8 mouse cellular contexts compared by ENCODE assay signal in genomic region chr7:45134544-45135026, GRCm38 (mm10). TPM values are rescaled to one million over a fixed set of nuclear protein-coding genes. Genes with fewer than 3 reads are reported as not detected.
DNase-seq lines count a peak whose midpoint lies in the region; ATAC-seq lines count a peak whose summit lies in the region.

No protein-coding gene starts in this region.

- DNase-seq in kidney, adult 9 months, result peak; percentile 14
- DNase-seq in kidney, adult 8-10 months, result no peak
- peak; percentile 98 for DNase-seq in R1 (ENCODE audit: low read depth, low spot score)
- peak; percentile 48 for DNase-seq in heart, postnatal 4 days
- DNase-seq in left cerebral cortex, adult 11 months (ENCODE audit: low spot score), result no peak
- no peak for DNase-seq in right cerebral cortex, postnatal 14 days
- no peak for DNase-seq in cerebellum, adult 11 months

- ATAC-seq in megakaryocyte, adult 5-6 weeks (ENCODE audit: poor library complexity, severe bottlenecking), result peak; percentile 21; the same call in 1 of the 2 replicates

RNA-seq across cellular contexts. Expression of gene Gm45713, which starts 1.4 kb away (rescaled TPM):
- not detected for total RNA-seq in heart, postnatal 4 days (2021)
- total RNA-seq in megakaryocyte, adult 5-6 weeks (2015), result not detected in 2 replicates
- total RNA-seq in megakaryocyte, adult 5-6 weeks (2017), result not detected in 2 replicates

RNA-seq across cellular contexts. Expression of gene Flt3l, which starts 1.6 kb away (rescaled TPM):
- 1 to 10 TPM; 1.5 to 2.1 TPM for total RNA-seq in heart, postnatal 4 days (2021)
- total RNA-seq in megakaryocyte, adult 5-6 weeks (2015), result 22.7 and 29.0 TPM in 2 replicates
- total RNA-seq in megakaryocyte, adult 5-6 weeks (2017), result 17.4 and 17.6 TPM in 2 replicates

RNA-seq across cellular contexts. Expression of gene Rpl13a, which starts 6.0 kb away (rescaled TPM):
- total RNA-seq in heart, postnatal 4 days (2021), result 1,000 to 10,000 TPM; 1,039 to 1,207 TPM
- 1,652 and 1,953 TPM in 2 replicates for total RNA-seq in megakaryocyte, adult 5-6 weeks (2015)
- 2,014 and 2,240 TPM in 2 replicates for total RNA-seq in megakaryocyte, adult 5-6 weeks (2017)

RNA-seq across cellular contexts. Expression of gene Rps11, which starts 10.3 kb away (rescaled TPM):
- total RNA-seq in heart, postnatal 4 days (2021), result 100 to 1,000 TPM; 846 to 864 TPM
- total RNA-seq in megakaryocyte, adult 5-6 weeks (2015), result 2,516 and 2,663 TPM in 2 replicates
- 1,201 and 1,233 TPM in 2 replicates for total RNA-seq in megakaryocyte, adult 5-6 weeks (2017)

RNA-seq across cellular contexts. Expression of gene Pih1d1, which starts 19.5 kb away (rescaled TPM):
- total RNA-seq in heart, postnatal 4 days (2021), result 10 to 100 TPM; 58.5 to 67.0 TPM
- 131 and 132 TPM in 2 replicates for total RNA-seq in megakaryocyte, adult 5-6 weeks (2015)
- total RNA-seq in megakaryocyte, adult 5-6 weeks (2017), result 43.9 and 51.4 TPM in 2 replicates

Comparison
In these comparisons a context has a peak if more than half of its experiments do, and no peak if none do; other contexts are left out.
1. DNase-seq: peak in kidney, adult 9 months (single experiment), R1 (single experiment) and heart, postnatal 4 days (single experiment); none in kidney, adult 8-10 months (0 of 2), left cerebral cortex, adult 11 months (single experiment), right cerebral cortex, postnatal 14 days (single experiment) and cerebellum, adult 11 months (single experiment).
2. RNA of gene Flt3l, which starts 1.6 kb away (total RNA-seq): 17.4 to 29.0 TPM in megakaryocyte, adult 5-6 weeks; 1.5 to 2.1 TPM in heart, postnatal 4 days; every median in the first group is over 4 times any median in the second.